Mouse (Mus musculus) ovary, adult 18-20 months (tissue): Measurements from ENCODE around the gene Capn1.

Experiments
- DNase-seq: peaks from one replicate; pipeline ENCODE4 v3.0.0; 2022; ENCODE audit warnings: low spot score, mixed read lengths

The Capn1 gene

GRCm38 (mm10) chr19:5989585-5989984, 26.1 kb downstream of the Capn1 start:
- DNase-seq, result no peak

GRCm38 (mm10) chr19:5988815-5989452, 26.8 kb downstream of the Capn1 start:
- peak; percentile 66 for DNase-seq

- no peak for DNase-seq
Measured at GRCm38 (mm10) chr19:5988027-5988814, 27.5 kb downstream of the Capn1 start.

GRCm38 (mm10) chr19:5986043-5986442, 29.7 kb downstream of the Capn1 start, which contains the start of gene Slc22a20:
Gene Slc22a20 (minus strand): TSS chr19:5986143.
- DNase-seq, result no peak

- DNase-seq, result no peak
Measured at GRCm38 (mm10) chr19:5980477-5980876, 35.2 kb downstream of the Capn1 start.

GRCm38 (mm10) chr19:5977717-5978116, 38.0 kb downstream of the Capn1 start:
- DNase-seq, result no peak

- no peak for DNase-seq
Measured at GRCm38 (mm10) chr19:5975676-5976075, 40.0 kb downstream of the Capn1 start.

- no peak for DNase-seq
Measured at GRCm38 (mm10) chr19:5975112-5975511, 40.6 kb downstream of the Capn1 start.

- no peak for DNase-seq
Measured at GRCm38 (mm10) chr19:5967664-5968063, 48.0 kb downstream of the Capn1 start.

- DNase-seq, result no peak
Measured at GRCm38 (mm10) chr19:5966786-5967185, 48.9 kb downstream of the Capn1 start.

GRCm38 (mm10) chr19:5965910-5966309, 49.8 kb downstream of the Capn1 start:
- DNase-seq, result no peak

GRCm38 (mm10) chr19:5965280-5965679, 50.4 kb downstream of the Capn1 start:
- peak; percentile 32 for DNase-seq

- DNase-seq, result no peak
Measured at GRCm38 (mm10) chr19:5964804-5965203, 50.9 kb downstream of the Capn1 start.

- DNase-seq, result peak; percentile 78
Measured at GRCm38 (mm10) chr19:5963883-5964562, 51.7 kb downstream of the Capn1 start, which contains the start of gene Pola2. Gene Pola2 (minus strand): TSS chr19:5964202.

- DNase-seq, result no peak
Measured at GRCm38 (mm10) chr19:5962651-5963050, 53.0 kb downstream of the Capn1 start.

GRCm38 (mm10) chr19:5957371-5957770, 58.3 kb downstream of the Capn1 start:
- DNase-seq, result no peak

GRCm38 (mm10) chr19:5956685-5957084, 59.0 kb downstream of the Capn1 start:
- DNase-seq, result peak; percentile 50

- DNase-seq, result no peak
Measured at GRCm38 (mm10) chr19:5955704-5956670, 59.7 kb downstream of the Capn1 start.

- no peak for DNase-seq
Measured at GRCm38 (mm10) chr19:5954936-5955335, 60.8 kb downstream of the Capn1 start.

- no peak for DNase-seq
Measured at GRCm38 (mm10) chr19:5954031-5954710, 61.5 kb downstream of the Capn1 start.

- no peak for DNase-seq
Measured at GRCm38 (mm10) chr19:5953201-5953770, 62.4 kb downstream of the Capn1 start.
